Comparison of ENCODE assay signal across 8 mouse cellular contexts in the genomic region with DNA sequence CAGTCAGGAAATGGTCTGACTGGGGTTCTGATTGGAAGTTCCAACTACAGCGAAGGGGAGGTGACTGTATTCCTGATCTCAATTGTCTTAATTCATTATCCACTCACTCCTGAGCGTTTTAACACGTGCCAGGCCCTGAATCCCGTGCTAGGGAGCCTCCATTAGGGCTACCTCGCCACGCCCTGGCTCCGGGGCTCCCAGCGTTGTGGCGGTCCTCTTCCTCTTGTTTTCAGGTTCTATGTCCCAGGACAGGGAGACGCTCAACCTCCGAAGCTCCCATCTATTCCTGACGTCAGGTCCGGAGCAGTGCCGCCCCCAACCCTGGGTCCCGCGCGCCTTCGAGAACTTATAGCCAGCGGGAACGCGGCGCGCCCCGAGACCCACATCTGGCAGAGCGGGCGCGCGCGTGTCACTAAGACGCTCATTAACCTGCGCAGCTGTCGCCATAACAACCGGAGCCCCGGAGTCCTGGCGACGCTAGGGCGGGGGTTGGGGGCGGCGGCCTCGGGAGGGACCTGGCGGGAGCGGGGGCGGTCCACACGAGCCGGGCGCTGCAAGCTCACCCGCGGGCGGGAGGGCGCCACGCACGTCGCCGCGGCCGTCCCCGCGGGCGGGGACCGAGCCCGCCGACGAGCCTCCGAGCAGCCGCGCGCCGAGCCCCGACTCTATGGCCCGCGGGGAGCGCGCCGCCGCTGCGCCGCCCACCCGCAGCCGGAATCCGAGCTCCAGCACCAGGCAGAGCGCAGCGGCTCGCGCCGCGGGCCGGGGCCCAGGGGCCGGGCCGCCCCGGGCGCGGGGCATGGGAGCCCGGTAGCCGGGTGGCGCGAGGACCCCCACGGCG. TPM values are rescaled to one million over a fixed set of nuclear protein-coding genes. Genes with fewer than 3 reads are reported as not detected.
DNase-seq lines count a peak whose midpoint lies in the region; ATAC-seq and TF ChIP-seq lines count a peak whose summit lies in the region.

A gene (plus strand): TSS at position 390 of the 841 bp plus-strand sequence.

- peak within 1 kb of the TSS; percentile 75 for H3K27ac ChIP-seq in embryonic facial prominence, embryonic 10.5 days (replicated peaks)
- no peak within 1 kb of the TSS for H3K27ac ChIP-seq in heart, adult 2 months
- no peak within 1 kb of the TSS for H3K27ac ChIP-seq in liver, embryonic 13.5 days
- H3K27ac ChIP-seq in neural tube, embryonic 13.5 days (replicated peaks): peak within 1 kb of the TSS; percentile 52

- peak within 1 kb of the TSS; percentile 89 for H3K4me3 ChIP-seq in megakaryocyte, embryonic 14.5 days (replicated peaks)
- H3K4me3 ChIP-seq in embryonic facial prominence, embryonic 10.5 days: peak within 1 kb of the TSS; percentile 80
- peak within 1 kb of the TSS; percentile 44 for H3K4me3 ChIP-seq in heart, adult 2 months
- H3K4me3 ChIP-seq in liver, embryonic 13.5 days (replicated peaks): peak within 1 kb of the TSS; percentile 57
- peak within 1 kb of the TSS; percentile 73 for H3K4me3 ChIP-seq in neural tube, embryonic 13.5 days

- no peak for TF ChIP-seq EP300 in heart, adult 2 months (IDR thresholded peaks at IDR 0.05; ENCODE audit: insufficient read depth, low read depth, low read length)

- under 1% methylated on average over 91 of the region's 98 CpGs for WGBS in embryonic facial prominence, embryonic 10.5 days
- WGBS in heart, adult 2 months: 2% methylated on average over 97 of the region's 98 CpGs
- under 1% methylated on average over 82 of the region's 98 CpGs for WGBS in liver, embryonic 13.5 days (ENCODE audit: insufficient replicate concordance)
- under 1% methylated on average over 67 of the region's 98 CpGs for WGBS in neural tube, embryonic 13.5 days

- H3K4me2 ChIP-seq in liver, embryonic 13.5 days: peak within 1 kb of the TSS; percentile 75
- H3K4me2 ChIP-seq in neural tube, embryonic 13.5 days: peak within 1 kb of the TSS; percentile 97

- no peaks in the 10 kb centered on the region for H3K36me3 ChIP-seq in megakaryocyte, embryonic 14.5 days (replicated peaks; ENCODE audit: low read length)
- H3K36me3 ChIP-seq in embryonic facial prominence, embryonic 10.5 days (replicated peaks): no peaks in the 10 kb centered on the region
- H3K36me3 ChIP-seq in heart, adult 2 months (ENCODE audit: control insufficient read depth, insufficient read depth, low read length): no peaks in the 10 kb centered on the region
- H3K36me3 ChIP-seq in liver, embryonic 13.5 days: no peaks in the 10 kb centered on the region
- H3K36me3 ChIP-seq in neural tube, embryonic 13.5 days: no peaks in the 10 kb centered on the region

- H3K27me3 ChIP-seq in megakaryocyte, embryonic 14.5 days (replicated peaks): peaks cover 79% of the 10 kb centered on the region
- H3K27me3 ChIP-seq in embryonic facial prominence, embryonic 10.5 days (replicated peaks; ENCODE audit: low read depth, poor library complexity, severe bottlenecking): peaks cover 68% of the 10 kb centered on the region
- H3K27me3 ChIP-seq in heart, adult 2 months (ENCODE audit: control insufficient read depth, insufficient read depth, low read length): peaks cover 8% of the 10 kb centered on the region
- H3K27me3 ChIP-seq in liver, embryonic 13.5 days: peaks cover 60% of the 10 kb centered on the region
- H3K27me3 ChIP-seq in neural tube, embryonic 13.5 days: peaks cover 43% of the 10 kb centered on the region

- no peak for ATAC-seq in megakaryocyte, adult 5-6 weeks (ENCODE audit: poor library complexity, severe bottlenecking)
- ATAC-seq in liver, embryonic 13.5 days (ENCODE audit: low read depth): no peak
- ATAC-seq in neural tube, embryonic 13.5 days (ENCODE audit: low read depth): peak; percentile 66

- no peak for TF ChIP-seq CTCF in heart, adult 2 months (IDR thresholded peaks at IDR 0.05)

- DNase-seq in embryonic facial prominence, embryonic 10.5 days (ENCODE audit: low spot score): peak; percentile 78
- peak; percentile 43 to 56 for DNase-seq in heart, adult 2 months
- peak; percentile 61 for DNase-seq in kidney, postnatal 14 days
- no peak for DNase-seq in liver, embryonic 13.5 days
- DNase-seq in thymus, postnatal 36 days: peak; percentile 11 to 27

- peak within 1 kb of the TSS; percentile 56 for H3K9ac ChIP-seq in heart, adult 2 months (ENCODE audit: low read depth, low read length)
- H3K9ac ChIP-seq in liver, embryonic 13.5 days: peak within 1 kb of the TSS; percentile 39
- peak within 1 kb of the TSS; percentile 79 for H3K9ac ChIP-seq in neural tube, embryonic 13.5 days

- peaks cover 19% of the 10 kb centered on the region for H3K4me1 ChIP-seq in megakaryocyte, embryonic 14.5 days
- H3K4me1 ChIP-seq in embryonic facial prominence, embryonic 10.5 days: peaks cover 19% of the 10 kb centered on the region
- H3K4me1 ChIP-seq in heart, adult 2 months (ENCODE audit: control insufficient read depth, insufficient read depth, low read length): no peaks in the 10 kb centered on the region
- peaks cover 9% of the 10 kb centered on the region; the same call in 1 of the 2 replicates for H3K4me1 ChIP-seq in liver, embryonic 13.5 days (replicated peaks)
- peaks cover 21% of the 10 kb centered on the region for H3K4me1 ChIP-seq in neural tube, embryonic 13.5 days (replicated peaks)

- TF ChIP-seq POLR2A in heart, adult 2 months (IDR thresholded peaks at IDR 0.05; ENCODE audit: insufficient read depth, low read depth, low read length): no peak

- intact Hi-C loops in heart, adult 2 months (cut with DNase I): loop anchor here (5.0 kb wide), 1 partner anchor 74 kb away; no protein-coding TSS in a partner anchor

- peaks cover 16% of the 10 kb centered on the region for H3K9me3 ChIP-seq in megakaryocyte, embryonic 14.5 days
- peaks cover 10% of the 10 kb centered on the region for H3K9me3 ChIP-seq in embryonic facial prominence, embryonic 10.5 days
- peaks cover 4% of the 10 kb centered on the region; the same call in 1 of the 2 replicates for H3K9me3 ChIP-seq in liver, embryonic 13.5 days (replicated peaks)
- peaks cover 6% of the 10 kb centered on the region for H3K9me3 ChIP-seq in neural tube, embryonic 13.5 days

- no peaks in the 10 kb centered on the region for H3K79me2 ChIP-seq in heart, adult 2 months (replicated peaks; ENCODE audit: control insufficient read depth, insufficient read depth, low read length)

RNA-seq across cellular contexts. Expression of the gene that starts here (rescaled TPM):
- 0.98 TPM in 1 of 2 replicates, not detected in the other for polyA plus RNA-seq in megakaryocyte, embryonic 14.5 days (2012; ENCODE audit: insufficient read depth, low replicate concordance)
- total RNA-seq in megakaryocyte, adult 5-6 weeks (2015): not detected in 2 replicates
- total RNA-seq in megakaryocyte, adult 5-6 weeks (2017): not detected in 2 replicates
- polyA plus RNA-seq in embryonic facial prominence, embryonic 10.5 days (2016; fragmentation: Nextera tagmentation; extraction: Ambion mirVana): 6.4 TPM in 2 replicates
- 1 to 10 TPM; 1.5 to 1.7 TPM for total RNA-seq in heart, adult 2 months (2021)
- polyA plus RNA-seq in heart, adult 2 months (2012; rRNA removed): 1.1 and 2.5 TPM in 2 replicates
- 1.1 and 1.3 TPM in 2 replicates for polyA plus RNA-seq in liver, embryonic 13.5 days (2015; fragmentation: Nextera tagmentation; extraction: Ambion mirVana)
- polyA plus RNA-seq in neural tube, embryonic 13.5 days (2015; fragmentation: Nextera tagmentation; extraction: Ambion mirVana): 6.1 and 7.6 TPM in 2 replicates

Comparison
In these comparisons a context has a peak if more than half of its experiments do, and no peak if none do; other contexts are left out.
1. H3K27ac ChIP-seq: peak in embryonic facial prominence, embryonic 10.5 days (single experiment) and neural tube, embryonic 13.5 days (single experiment); none in heart, adult 2 months (single experiment) and liver, embryonic 13.5 days (single experiment).
2. Peak in every context shown above with its lines, with median percentiles within 50 percentile points of each other: H3K4me3 ChIP-seq and H3K9ac ChIP-seq.